Comparison of ENCODE assay signal across 20 mouse cellular contexts in the genomic region with DNA sequence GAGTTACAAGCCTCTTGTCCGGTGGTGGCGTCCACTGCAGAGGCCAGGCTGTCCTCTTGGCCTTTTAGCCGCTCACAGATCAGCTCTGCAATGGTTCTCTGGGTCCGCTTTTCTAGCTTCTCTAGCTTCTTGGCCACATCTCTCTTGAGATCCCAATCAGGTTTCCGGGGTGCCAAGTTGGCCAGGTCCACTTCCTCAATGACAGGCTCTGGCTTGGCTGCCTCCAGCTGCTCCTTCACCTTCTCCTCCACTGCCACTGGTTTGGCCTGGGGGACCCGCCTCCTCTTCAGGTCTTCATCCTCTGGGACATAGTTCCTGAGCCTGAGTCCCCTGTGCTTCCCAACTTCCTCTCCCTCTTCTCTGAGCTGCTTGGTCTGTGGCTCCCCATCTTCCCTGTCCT. TPM values are rescaled to one million over a fixed set of nuclear protein-coding genes. Genes with fewer than 3 reads are reported as not detected.
"Had no signal": no experiment of that assay in that cellular context is flagged by ENCODE, and none has a peak within 500 bp of the region (broad histone marks: within the 10 kb centered on the region; RNA-seq: fewer than 3 reads in every experiment).

No protein-coding gene starts in this region.

RNA-seq across cellular contexts. Expression of gene Pnp2, which starts 22.7 kb away (rescaled TPM):
- polyA plus RNA-seq: liver, adult 2 months; neural tube, embryonic 13.5 days; stomach, embryonic 14.5 days had no signal

RNA-seq across cellular contexts. Expression of gene Rnase10, which starts 29.1 kb away (rescaled TPM):
- total RNA-seq: layer of hippocampus, postnatal 36 days; left cerebral cortex, adult 2 months had no signal
- polyA plus RNA-seq: kidney, adult 2 months; kidney, embryonic 14.5 days; limb, embryonic 11.5 days; liver, embryonic 13.5 days; liver, postnatal 0 days; lung, embryonic 14.5 days; macrophage; midbrain, embryonic 12.5 days; midbrain, embryonic 15.5 days; neural tube, embryonic 13.5 days; small intestine, adult 2 months; spleen, adult 2 months; stomach, embryonic 14.5 days; thymus, postnatal 0 days had no signal

RNA-seq across cellular contexts. Expression of gene Gm49342, which starts 34.1 kb away (rescaled TPM):
- polyA plus RNA-seq: intestine, postnatal 0 days; kidney, embryonic 14.5 days; limb, embryonic 11.5 days; liver, embryonic 13.5 days; liver, postnatal 0 days; lung, embryonic 14.5 days; lung, postnatal 0 days; midbrain, embryonic 12.5 days; midbrain, embryonic 15.5 days; neural tube, embryonic 13.5 days; small intestine, adult 2 months; stomach, embryonic 14.5 days; stomach, postnatal 0 days; thymus, postnatal 0 days had no signal
